In genomic region chr11:119788919-119789713, GRCm38 (mm10) we compare ENCODE assay signal across 16 mouse cellular contexts.
DNase-seq lines count a peak whose midpoint lies in the region; ATAC-seq and TF ChIP-seq lines count a peak whose summit lies in the region.
"Had no signal": no experiment of that assay in that cellular context is flagged by ENCODE, and none has a peak within 500 bp of the region (broad histone marks: within the 10 kb centered on the region; RNA-seq: fewer than 3 reads in every experiment).

No protein-coding gene starts in this region.

- TF ChIP-seq CTCF in hindbrain, postnatal 0 days (IDR thresholded peaks at IDR 0.05; ENCODE audit: low read depth): no peak
- TF ChIP-seq CTCF in midbrain, postnatal 0 days (IDR thresholded peaks at IDR 0.05): no peak
- TF ChIP-seq CTCF in lung, adult 2 months (IDR thresholded peaks at IDR 0.05; ENCODE audit: insufficient read depth, low read length): no peak

- H3K4me3 ChIP-seq in kidney, embryonic 16.5 days (ENCODE audit: low read length): no peak overlapping the region
- H3K4me3 ChIP-seq in kidney, embryonic 14.5 days (ENCODE audit: low read length): no peak overlapping the region
- H3K4me3 ChIP-seq in embryonic facial prominence, embryonic 10.5 days: no peak overlapping the region
- no peak overlapping the region for H3K4me3 ChIP-seq in hindbrain, postnatal 0 days (ENCODE audit: low read length)
- no peak overlapping the region for H3K4me3 ChIP-seq in midbrain, postnatal 0 days (ENCODE audit: low read depth, low read length)
- no peak overlapping the region for H3K4me3 ChIP-seq in lung, adult 2 months (replicated peaks; ENCODE audit: extremely low read depth, low read depth, low read length)
- H3K4me3 ChIP-seq: embryonic facial prominence, embryonic 15.5 days; limb, embryonic 13.5 days had no signal

- TF ChIP-seq POLR2A in lung, adult 2 months (IDR thresholded peaks at IDR 0.05; ENCODE audit: borderline replicate concordance, extremely low read depth, low read depth, low read length): no peak

- H3K9me3 ChIP-seq in kidney, embryonic 16.5 days (ENCODE audit: low read length): no peaks in the 10 kb centered on the region
- H3K9me3 ChIP-seq in kidney, embryonic 14.5 days (ENCODE audit: control insufficient read depth, low read length): no peaks in the 10 kb centered on the region
- no peaks in the 10 kb centered on the region for H3K9me3 ChIP-seq in embryonic facial prominence, embryonic 10.5 days
- H3K9me3 ChIP-seq in hindbrain, postnatal 0 days (ENCODE audit: low read length): no peaks in the 10 kb centered on the region
- no peaks in the 10 kb centered on the region for H3K9me3 ChIP-seq in midbrain, postnatal 0 days (ENCODE audit: low read length)
- H3K9me3 ChIP-seq: embryonic facial prominence, embryonic 15.5 days; limb, embryonic 13.5 days had no signal

- peaks cover 47% of the 10 kb centered on the region for H3K4me1 ChIP-seq in kidney, embryonic 16.5 days (ENCODE audit: insufficient read depth, low read length)
- peaks cover 16% of the 10 kb centered on the region for H3K4me1 ChIP-seq in kidney, embryonic 14.5 days (ENCODE audit: control insufficient read depth, insufficient read depth, low read length)
- H3K4me1 ChIP-seq in embryonic facial prominence, embryonic 10.5 days: peaks cover 31% of the 10 kb centered on the region
- H3K4me1 ChIP-seq in hindbrain, postnatal 0 days (ENCODE audit: insufficient read depth, low read length): peaks cover 22% of the 10 kb centered on the region; the same call in 1 of the 2 replicates
- H3K4me1 ChIP-seq in midbrain, postnatal 0 days (ENCODE audit: insufficient read depth, low read length): peaks cover 17% of the 10 kb centered on the region; the same call in 1 of the 2 replicates
- H3K4me1 ChIP-seq in lung, adult 2 months (ENCODE audit: control insufficient read depth, insufficient read depth, low read length): peaks cover 9% of the 10 kb centered on the region

- H3K27ac ChIP-seq in kidney, embryonic 16.5 days (ENCODE audit: low read length): no peak overlapping the region
- H3K27ac ChIP-seq in kidney, embryonic 14.5 days (ENCODE audit: low read depth, low read length): no peak overlapping the region
- peak overlapping the region; percentile 44 for H3K27ac ChIP-seq in embryonic facial prominence, embryonic 10.5 days (replicated peaks)
- peak overlapping the region; percentile 51; the same call in 1 of the 2 replicates for H3K27ac ChIP-seq in hindbrain, postnatal 0 days
- H3K27ac ChIP-seq in midbrain, postnatal 0 days (ENCODE audit: low read depth, low read length): peak overlapping the region; percentile 75
- H3K27ac ChIP-seq: embryonic facial prominence, embryonic 15.5 days; limb, embryonic 13.5 days had no signal

- peaks cover 7% of the 10 kb centered on the region for H3K36me3 ChIP-seq in kidney, embryonic 16.5 days (ENCODE audit: insufficient read depth, low read length)
- no peaks in the 10 kb centered on the region; the same call in 1 of the 2 replicates for H3K36me3 ChIP-seq in kidney, embryonic 14.5 days (ENCODE audit: control insufficient read depth, insufficient read depth, low read length)
- peaks cover 15% of the 10 kb centered on the region; the same call in 1 of the 2 replicates for H3K36me3 ChIP-seq in embryonic facial prominence, embryonic 10.5 days (replicated peaks)
- no peaks in the 10 kb centered on the region for H3K36me3 ChIP-seq in hindbrain, postnatal 0 days (ENCODE audit: insufficient read depth, low read length)
- no peaks in the 10 kb centered on the region for H3K36me3 ChIP-seq in midbrain, postnatal 0 days (ENCODE audit: insufficient read depth, low read length)
- H3K36me3 ChIP-seq: embryonic facial prominence, embryonic 15.5 days had no signal

- 66% methylated on average over 3 of the region's 3 CpGs for WGBS in kidney, embryonic 16.5 days
- WGBS in kidney, embryonic 14.5 days: 66% methylated on average over 3 of the region's 3 CpGs
- 72% methylated on average over 3 of the region's 3 CpGs for WGBS in embryonic facial prominence, embryonic 10.5 days
- WGBS in hindbrain, postnatal 0 days: 63% methylated on average over 3 of the region's 3 CpGs
- WGBS in midbrain, postnatal 0 days: 62% methylated on average over 3 of the region's 3 CpGs
- 58% methylated on average over 3 of the region's 3 CpGs for WGBS in lung, adult 2 months

- ATAC-seq in kidney, embryonic 16.5 days (ENCODE audit: low FRiP score, low TSS enrichment): no peak
- ATAC-seq in kidney, embryonic 14.5 days (ENCODE audit: low FRiP score, low TSS enrichment): no peak
- ATAC-seq in hindbrain, postnatal 0 days: no peak
- ATAC-seq in midbrain, postnatal 0 days (ENCODE audit: low FRiP score): no peak

- DNase-seq in embryonic facial prominence, embryonic 10.5 days (ENCODE audit: low spot score): no peak
- DNase-seq in hindbrain, postnatal 0 days (ENCODE audit: low spot score): no peak
- DNase-seq in midbrain, postnatal 0 days (ENCODE audit: low spot score): no peak
- DNase-seq in lung, adult 2 months: no peak
- DNase-seq in layer of hippocampus, postnatal 10 days (ENCODE audit: low spot score in 2 of 2): no peak
- DNase-seq in embryo, embryonic 11 days: no peak
- DNase-seq: adrenal gland, adult 8-10 months; heart, postnatal 4 days; kidney, adult 9 months; lung, embryonic 14.5 days; thymus, postnatal 25 days had no signal

- no peaks in the 10 kb centered on the region for H3K27me3 ChIP-seq in kidney, embryonic 16.5 days (ENCODE audit: insufficient read depth, low read length)
- H3K27me3 ChIP-seq in kidney, embryonic 14.5 days (ENCODE audit: control insufficient read depth, insufficient read depth, low read length): no peaks in the 10 kb centered on the region
- no peaks in the 10 kb centered on the region for H3K27me3 ChIP-seq in embryonic facial prominence, embryonic 10.5 days (replicated peaks; ENCODE audit: low read depth, poor library complexity, severe bottlenecking)
- no peaks in the 10 kb centered on the region for H3K27me3 ChIP-seq in hindbrain, postnatal 0 days (ENCODE audit: insufficient read depth, low read length)
- no peaks in the 10 kb centered on the region for H3K27me3 ChIP-seq in midbrain, postnatal 0 days (ENCODE audit: insufficient read depth, low read length)
- H3K27me3 ChIP-seq: embryonic facial prominence, embryonic 15.5 days; limb, embryonic 13.5 days had no signal

- H3K4me2 ChIP-seq in kidney, embryonic 16.5 days (replicated peaks; ENCODE audit: low read depth, low read length): no peak overlapping the region
- H3K4me2 ChIP-seq in kidney, embryonic 14.5 days (replicated peaks; ENCODE audit: low read depth, low read length): no peak overlapping the region
- no peak overlapping the region for H3K4me2 ChIP-seq in hindbrain, postnatal 0 days (ENCODE audit: low read depth, low read length)
- H3K4me2 ChIP-seq in midbrain, postnatal 0 days (ENCODE audit: low read depth, low read length, poor library complexity, severe bottlenecking): no peak overlapping the region
- H3K4me2 ChIP-seq: embryonic facial prominence, embryonic 15.5 days; heart, embryonic 11.5 days; limb, embryonic 13.5 days; lung, embryonic 14.5 days had no signal

- H3K9ac ChIP-seq in kidney, embryonic 16.5 days (replicated peaks; ENCODE audit: low read length): 0 out of 2 replicates have a peak overlapping the region, but pooled peaks have one; percentile 7
- H3K9ac ChIP-seq in kidney, embryonic 14.5 days (ENCODE audit: low read depth, low read length): no peak overlapping the region
- H3K9ac ChIP-seq in hindbrain, postnatal 0 days (replicated peaks; ENCODE audit: low read length): no peak overlapping the region
- no peak overlapping the region for H3K9ac ChIP-seq in midbrain, postnatal 0 days (replicated peaks; ENCODE audit: low read length, poor library complexity, severe bottlenecking)
- H3K9ac ChIP-seq: embryonic facial prominence, embryonic 15.5 days; limb, embryonic 13.5 days; lung, embryonic 14.5 days had no signal

Comparison
In these comparisons a context has a peak if more than half of its experiments do, and no peak if none do; other contexts are left out.
1. H3K27ac ChIP-seq: peak in embryonic facial prominence, embryonic 10.5 days (single experiment), hindbrain, postnatal 0 days (single experiment) and midbrain, postnatal 0 days (single experiment); none in kidney, embryonic 16.5 days (single experiment) and kidney, embryonic 14.5 days (single experiment).